Mouse (Mus musculus): ENCODE measurements around the gene Sbk2. TPM values are rescaled to one million over a fixed set of nuclear protein-coding genes. Genes with fewer than 3 reads are reported as not detected.
A peak's percentile ranks its signal among the peaks of the same experiment; 100 is the strongest.
"Not testable (repeated sequence)": the region's sequence is repeated elsewhere in the genome, so short reads cannot be mapped to it uniquely, and the experiment has no call there.

Gene Sbk2
- not detected in 2 replicates for polyA plus RNA-seq (2015; fragmentation: Nextera tagmentation; extraction: Ambion mirVana)

DNA sequence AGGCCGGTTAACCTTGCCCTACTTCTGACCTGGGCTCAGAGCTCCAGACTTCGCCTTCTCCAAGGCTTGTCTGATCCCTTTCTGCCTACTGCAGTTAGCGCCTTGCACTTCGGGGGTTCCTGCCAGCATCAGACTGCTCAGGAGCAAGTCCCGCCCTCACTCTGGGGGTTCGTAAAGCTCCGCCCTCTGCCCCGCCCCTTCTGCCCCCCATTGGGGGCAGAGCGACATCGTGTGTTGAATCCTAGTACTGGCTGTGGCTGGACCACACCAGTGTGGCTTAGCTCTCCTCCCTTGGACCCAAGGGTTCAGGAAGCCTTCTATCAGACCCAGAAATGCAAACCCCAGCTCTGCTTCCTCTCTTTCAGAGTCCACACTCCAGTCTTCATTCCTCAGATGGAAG is at the start of gene Sbk2:
Sbk2 (minus strand) TSS at position 135 of the 400 bp plus-strand sequence.
- no peak within 1 kb of the TSS for H3K4me3 ChIP-seq (replicated peaks)
- H3K9me3 ChIP-seq (replicated peaks) = no peaks in the 10 kb centered on the region
- no peak within 1 kb of the TSS for H3K9ac ChIP-seq
- no peaks in the 10 kb centered on the region for H3K4me1 ChIP-seq (replicated peaks)
- no peak within 1 kb of the TSS for H3K27ac ChIP-seq
- ATAC-seq (ENCODE audit: low read depth) (peak; percentile 78), DNase-seq (peak; percentile 51)
- H3K27me3 ChIP-seq = no peaks in the 10 kb centered on the region
- no peaks in the 10 kb centered on the region for H3K36me3 ChIP-seq
- 4% methylated on average over 10 of the region's 10 CpGs for WGBS (ENCODE audit: insufficient replicate concordance)
- H3K4me2 ChIP-seq = 0 out of 2 replicates have a peak within 1 kb of the TSS, but pooled peaks have one; percentile 21

- Histone ChIP-seq H3K36me3 (peaks cover 63% of the 10 kb centered on the region), H3K4me1 (replicated peaks) (peaks cover 29% of the 10 kb centered on the region), H3K4me3 (replicated peaks) (peak overlapping the region; percentile 80; the same call in 1 of the 2 replicates), H3K27ac (peak overlapping the region; percentile 98; the same call in 1 of the 2 replicates), H3K27me3 (no peaks in the 10 kb centered on the region), H3K9me3 (replicated peaks) (peaks cover 4% of the 10 kb centered on the region; the same call in 1 of the 2 replicates), H3K4me2 (peak overlapping the region; percentile 88), H3K9ac (peak overlapping the region; percentile 50)
- no peak for ATAC-seq (ENCODE audit: low read depth)
- WGBS (ENCODE audit: insufficient replicate concordance) = 81% methylated on average over 27 of the region's 27 CpGs
- no peak for DNase-seq
Measured at GRCm38 (mm10) chr7:5012681-5013513, 48.7 kb upstream of the Sbk2 start.

DNA sequence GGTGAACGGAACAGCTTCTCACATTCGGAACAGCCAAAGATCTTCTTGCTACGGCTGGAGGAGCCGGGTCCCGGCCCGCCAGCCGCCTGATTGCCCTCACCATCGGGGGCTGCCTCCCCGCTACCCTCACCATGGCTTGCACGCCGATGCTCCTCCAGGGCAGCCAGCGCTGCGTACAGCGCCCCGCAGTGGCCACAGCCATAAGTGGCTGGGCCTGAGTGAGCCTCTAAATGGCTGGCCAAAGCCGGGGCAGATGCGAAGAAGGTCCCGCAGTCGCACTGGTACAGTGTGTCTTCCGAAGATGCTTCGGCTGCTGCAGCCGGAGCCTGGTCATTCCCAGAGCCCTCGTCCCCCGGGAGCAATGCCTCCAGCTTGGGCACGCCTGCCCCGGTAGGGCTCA is 44.0 kb upstream of the Sbk2 start:
- no peak overlapping the region for H3K4me2 ChIP-seq
- peaks cover 68% of the 10 kb centered on the region for H3K36me3 ChIP-seq
- H3K4me3 ChIP-seq (replicated peaks) = no peak overlapping the region
- H3K9ac ChIP-seq = no peak overlapping the region
- no peaks in the 10 kb centered on the region for H3K27me3 ChIP-seq
- WGBS (ENCODE audit: insufficient replicate concordance) = 90% methylated on average over 26 of the region's 26 CpGs
- DNase-seq = no peak
- no peak for ATAC-seq (ENCODE audit: low read depth)
- peaks cover 8% of the 10 kb centered on the region for H3K4me1 ChIP-seq (replicated peaks)
- no peak overlapping the region for H3K27ac ChIP-seq
- no peaks in the 10 kb centered on the region for H3K9me3 ChIP-seq (replicated peaks)

DNA sequence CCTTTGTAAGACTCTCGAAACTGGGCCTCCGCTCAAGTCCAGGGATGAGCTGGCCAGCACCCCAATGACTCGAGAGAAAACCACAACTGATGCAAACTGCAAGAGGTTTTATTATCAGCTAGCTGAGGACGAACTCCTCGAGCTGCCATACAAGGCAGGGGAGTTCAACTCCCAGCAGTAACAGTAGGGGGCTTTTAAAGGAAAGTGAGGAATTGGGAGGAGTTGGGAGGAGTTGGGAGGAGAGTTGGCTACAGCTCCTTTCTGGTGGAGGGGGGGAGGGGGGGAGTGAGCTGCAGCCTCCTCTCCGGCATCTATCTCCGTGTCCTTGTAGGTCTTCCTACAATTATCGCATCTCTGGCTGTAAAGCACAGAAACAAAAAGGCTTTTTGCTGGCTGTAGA is 38.7 kb upstream of the Sbk2 start:
- not testable (repeated sequence) for H3K9me3 ChIP-seq (replicated peaks); H3K9ac ChIP-seq; ATAC-seq (ENCODE audit: low read depth); DNase-seq; H3K27ac ChIP-seq; H3K4me1 ChIP-seq (replicated peaks); H3K4me3 ChIP-seq (replicated peaks); H3K4me2 ChIP-seq; H3K27me3 ChIP-seq
- H3K36me3 ChIP-seq = peaks cover 16% of the 10 kb centered on the region
- WGBS (ENCODE audit: insufficient replicate concordance) = 65% methylated on average over 8 of the region's 8 CpGs

DNA sequence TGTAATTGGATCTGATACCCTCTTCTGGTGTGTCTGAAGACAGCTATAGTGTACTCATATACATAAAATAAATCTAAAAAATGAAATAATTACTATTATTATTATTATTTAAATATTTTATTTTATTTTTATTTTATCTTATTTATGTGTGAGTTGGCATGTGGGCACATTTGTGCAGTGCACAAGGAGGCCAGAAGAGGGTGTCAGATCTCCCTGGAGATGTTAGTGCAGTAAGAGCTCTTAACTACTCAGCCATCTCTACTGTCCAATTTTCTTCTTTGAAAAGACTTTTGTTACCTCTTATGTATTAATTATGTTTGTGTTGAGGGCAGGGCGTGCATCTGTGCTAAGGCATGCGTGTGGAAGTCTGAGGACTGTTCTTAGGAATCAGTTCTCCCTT is 35.7 kb upstream of the Sbk2 start:
- Histone ChIP-seq H3K36me3 (no peaks in the 10 kb centered on the region), H3K4me1 (replicated peaks) (peaks cover 7% of the 10 kb centered on the region; the same call in 1 of the 2 replicates), H3K9me3 (replicated peaks) (peaks cover 4% of the 10 kb centered on the region; the same call in 1 of the 2 replicates), H3K9ac (no peak overlapping the region), H3K4me2 (no peak overlapping the region), H3K4me3 (replicated peaks) (no peak overlapping the region), H3K27me3 (peaks cover 21% of the 10 kb centered on the region), H3K27ac (no peak overlapping the region)
- DNase-seq = no peak
- 48% methylated on average over 2 of the region's 2 CpGs for WGBS (ENCODE audit: insufficient replicate concordance)
- no peak for ATAC-seq (ENCODE audit: low read depth)

DNA sequence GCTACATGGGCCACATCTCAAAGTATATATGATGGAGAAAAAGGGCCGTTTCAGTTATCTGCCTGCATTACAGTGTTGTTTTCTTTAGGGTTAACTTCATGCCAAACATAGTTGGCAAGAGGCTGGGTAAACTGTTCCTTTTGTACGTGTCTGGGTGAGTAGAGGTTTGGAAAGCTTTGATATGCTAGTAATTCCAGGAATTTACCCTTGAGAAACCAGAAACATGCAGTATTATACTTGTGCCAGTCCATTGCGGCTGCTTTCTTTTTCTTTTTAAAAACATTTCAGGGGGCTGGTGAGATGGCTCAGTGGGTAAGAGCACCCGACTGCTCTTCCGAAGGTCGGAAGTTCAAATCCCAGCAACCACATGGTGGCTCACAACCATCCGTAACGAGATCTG is 32.7 kb upstream of the Sbk2 start:
- ATAC-seq (ENCODE audit: low read depth) = no peak
- peaks cover 11% of the 10 kb centered on the region for H3K36me3 ChIP-seq
- H3K27me3 ChIP-seq = peaks cover 49% of the 10 kb centered on the region
- no peak for DNase-seq
- WGBS (ENCODE audit: insufficient replicate concordance) = 59% methylated on average over 8 of the region's 8 CpGs
- H3K4me1 ChIP-seq (replicated peaks) = peaks cover 7% of the 10 kb centered on the region; the same call in 1 of the 2 replicates
- no peak overlapping the region for H3K4me3 ChIP-seq (replicated peaks)
- peak overlapping the region; percentile 60 for H3K4me2 ChIP-seq
- H3K27ac ChIP-seq = no peak overlapping the region
- H3K9me3 ChIP-seq (replicated peaks) = no peaks in the 10 kb centered on the region
- H3K9ac ChIP-seq = no peak overlapping the region

DNA sequence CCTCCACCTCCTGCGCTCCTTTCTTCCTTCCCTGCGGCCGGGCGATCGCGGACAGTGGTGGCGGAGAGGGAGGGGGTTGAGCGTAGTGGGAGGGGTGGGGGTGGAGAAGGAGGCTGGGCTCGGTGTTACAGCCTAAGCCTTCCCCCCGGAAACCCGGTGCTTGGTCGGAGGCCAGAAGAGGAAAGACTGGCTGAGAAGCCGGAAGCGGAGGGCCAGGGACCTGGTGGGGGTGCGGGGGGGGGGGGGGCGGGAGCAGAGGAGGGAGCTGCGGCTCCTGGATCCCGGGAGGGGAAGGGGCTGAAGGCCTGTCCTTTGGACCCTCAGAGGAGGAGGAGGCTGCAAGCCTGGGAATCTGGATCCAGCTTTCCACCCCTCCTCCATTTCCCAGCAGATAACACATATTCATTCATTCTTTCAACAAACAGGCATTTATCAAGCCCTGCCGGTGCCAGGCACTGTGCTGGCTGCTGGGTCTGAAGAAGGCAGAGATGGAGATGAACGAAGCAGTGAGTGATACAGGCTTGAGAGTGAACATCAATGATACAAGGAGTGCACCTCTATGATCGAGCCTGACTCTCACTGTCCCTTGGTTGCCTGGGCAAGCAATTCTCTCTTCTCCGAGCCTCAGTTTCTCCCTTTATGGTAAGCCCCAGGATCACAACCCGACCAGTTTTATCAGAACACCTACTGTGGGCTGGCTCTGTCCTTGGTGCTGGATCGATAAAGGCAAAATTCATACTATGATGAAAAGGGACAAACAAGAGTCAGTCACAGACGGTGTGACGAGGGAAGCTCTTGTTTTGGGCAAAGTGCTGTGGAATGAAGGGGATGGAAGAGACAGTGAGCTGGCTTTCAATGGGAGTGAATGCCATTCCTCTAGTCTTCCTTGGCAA is 32.0 kb upstream of the Sbk2 start, which contains the start of gene Zfp579:
Zfp579 (minus strand) TSS at position 156 of the 893 bp plus-strand sequence.
- H3K9ac ChIP-seq = peak within 1 kb of the TSS; percentile 65
- H3K9me3 ChIP-seq (replicated peaks) = no peaks in the 10 kb centered on the region
- ATAC-seq (ENCODE audit: low read depth) (peak; percentile 69), DNase-seq (no peak)
- peaks cover 11% of the 10 kb centered on the region for H3K36me3 ChIP-seq
- peak within 1 kb of the TSS; percentile 60 for H3K4me2 ChIP-seq
- peaks cover 49% of the 10 kb centered on the region for H3K27me3 ChIP-seq
- 9% methylated on average over 14 of the region's 26 CpGs for WGBS (ENCODE audit: insufficient replicate concordance)
- H3K4me3 ChIP-seq (replicated peaks) = peak within 1 kb of the TSS; percentile 57
- peaks cover 7% of the 10 kb centered on the region; the same call in 1 of the 2 replicates for H3K4me1 ChIP-seq (replicated peaks)
- 0 out of 2 replicates have a peak within 1 kb of the TSS, but pooled peaks have one; percentile 13 for H3K27ac ChIP-seq

DNA sequence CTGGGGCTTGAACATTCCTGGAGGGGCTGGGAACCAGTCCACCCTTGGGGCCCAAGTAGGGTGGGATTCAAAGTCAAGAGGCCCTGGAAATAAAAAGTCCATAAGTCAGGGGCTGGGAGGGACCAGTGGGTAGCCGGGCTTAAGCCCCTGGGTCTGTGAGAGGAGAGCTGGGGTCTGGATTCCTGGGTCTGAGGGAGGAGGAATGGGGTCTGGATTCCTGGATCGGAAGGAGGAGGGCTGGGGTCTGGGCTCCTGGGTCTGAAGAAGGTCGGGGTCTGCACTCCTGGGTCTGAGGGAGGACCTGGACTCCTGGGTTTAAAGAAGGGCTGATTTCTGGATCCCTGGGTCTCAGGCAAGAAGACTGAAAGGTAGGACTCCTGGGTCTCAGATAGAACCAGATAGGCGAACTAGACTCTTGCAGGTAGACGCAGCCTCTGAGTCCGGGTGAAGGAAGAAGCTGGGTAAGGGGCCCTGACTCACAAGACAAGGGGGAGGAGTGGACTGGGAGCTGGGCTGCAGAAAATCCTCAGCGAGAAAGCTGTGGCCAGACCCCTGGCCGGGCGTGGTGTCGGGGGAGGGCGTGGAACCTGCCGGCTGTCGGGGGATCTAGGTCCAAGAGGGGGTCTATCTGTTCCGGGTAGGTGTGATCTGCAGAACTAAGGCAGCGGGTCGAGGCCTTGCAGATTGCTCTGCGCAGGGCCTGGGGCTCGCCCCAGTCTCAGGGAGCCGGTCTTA is 31.2 kb upstream of the Sbk2 start:
- peaks cover 11% of the 10 kb centered on the region for H3K36me3 ChIP-seq
- peak overlapping the region; percentile 65 for H3K9ac ChIP-seq
- peaks cover 49% of the 10 kb centered on the region for H3K27me3 ChIP-seq
- peak overlapping the region; percentile 60 for H3K4me2 ChIP-seq
- H3K27ac ChIP-seq = no peak overlapping the region
- peak overlapping the region; percentile 57 for H3K4me3 ChIP-seq (replicated peaks)
- DNase-seq = no peak
- WGBS (ENCODE audit: insufficient replicate concordance) = 4% methylated on average over 19 of the region's 19 CpGs
- H3K4me1 ChIP-seq (replicated peaks) = peaks cover 7% of the 10 kb centered on the region; the same call in 1 of the 2 replicates
- H3K9me3 ChIP-seq (replicated peaks) = no peaks in the 10 kb centered on the region
- ATAC-seq (ENCODE audit: low read depth) = no peak; the same call in 1 of the 2 replicates

GRCm38 (mm10) chr7:4993999-4994788 is 30.0 kb upstream of the Sbk2 start:
- H3K4me3 ChIP-seq (replicated peaks) = no peak overlapping the region
- H3K27me3 ChIP-seq = peaks cover 49% of the 10 kb centered on the region
- H3K9me3 ChIP-seq (replicated peaks) = no peaks in the 10 kb centered on the region
- no peak for ATAC-seq (ENCODE audit: low read depth)
- no peak overlapping the region for H3K9ac ChIP-seq
- 0 out of 2 replicates have a peak overlapping the region, but pooled peaks have one; percentile 60 for H3K4me2 ChIP-seq
- H3K4me1 ChIP-seq (replicated peaks) = peaks cover 7% of the 10 kb centered on the region; the same call in 1 of the 2 replicates
- no peak for DNase-seq
- H3K27ac ChIP-seq = no peak overlapping the region
- peaks cover 11% of the 10 kb centered on the region for H3K36me3 ChIP-seq
- 39% methylated on average over 59 of the region's 59 CpGs for WGBS (ENCODE audit: insufficient replicate concordance)
